Comparison of ENCODE assay signal across 1 mouse cellular context in genomic region chr12:105038918-105039317, GRCm38 (mm10).
TF ChIP-seq lines count a peak whose summit lies in the region.

No protein-coding gene starts in this region.

TF ChIP-seq in MEL, 35 proteins besides CTCF, POLR2A, EP300 and RAD21 (continued from another document):
- TF ChIP-seq RCOR1 (IDR thresholded peaks at IDR 0.05; ENCODE audit: low read depth, low read length) (peak; percentile 21; the same call in 1 of the 2 replicates), ELF1 (IDR thresholded peaks at IDR 0.05; ENCODE audit: low read depth, low read length) (no peak), SIN3A (IDR thresholded peaks at IDR 0.05; ENCODE audit: low read length) (peak; percentile 82), UBTF (IDR thresholded peaks at IDR 0.05; ENCODE audit: borderline replicate concordance, insufficient read depth, low read depth, low read length) (no peak), USF1 (IDR thresholded peaks at IDR 0.05; ENCODE audit: low read depth, low read length) (no peak), POLR2AphosphoS2 (IDR thresholded peaks at IDR 0.05; ENCODE audit: low read length) (no peak), ZKSCAN1 (IDR thresholded peaks at IDR 0.05; ENCODE audit: low read depth, low read length) (no peak), CHD2 (IDR thresholded peaks at IDR 0.05; ENCODE audit: low read length) (peak; percentile 12; the same call in 1 of the 2 replicates), MYC (IDR thresholded peaks at IDR 0.05; ENCODE audit: low read depth, low read length) (no peak)
